Mouse (Mus musculus): Measurements from ENCODE around the gene Cyp26a1.

The Cyp26a1 gene

GRCm38 (mm10) chr19:37697651-37698272, at the start of gene Cyp26a1:
Cyp26a1 (plus strand) TSS chr19:37697798.
- no peak for DNase-seq (ENCODE audit: low read depth, low spot score)

GRCm38 (mm10) chr19:37647994-37648393, 49.6 kb upstream of the Cyp26a1 start:
- DNase-seq (ENCODE audit: low read depth, low spot score) = peak; percentile 70

GRCm38 (mm10) chr19:37650526-37650925, 47.1 kb upstream of the Cyp26a1 start:
- no peak for DNase-seq (ENCODE audit: low read depth, low spot score)

GRCm38 (mm10) chr19:37654012-37654411, 43.6 kb upstream of the Cyp26a1 start:
- no peak for DNase-seq (ENCODE audit: low read depth, low spot score)

GRCm38 (mm10) chr19:37656441-37656840, 41.2 kb upstream of the Cyp26a1 start:
- no peak for DNase-seq (ENCODE audit: low read depth, low spot score)

GRCm38 (mm10) chr19:37665256-37665655, 32.3 kb upstream of the Cyp26a1 start:
- DNase-seq (ENCODE audit: low read depth, low spot score) = peak; percentile 25

GRCm38 (mm10) chr19:37667855-37668594, 29.6 kb upstream of the Cyp26a1 start:
- DNase-seq (ENCODE audit: low read depth, low spot score) = no peak

- DNase-seq (ENCODE audit: low read depth, low spot score) = no peak
Measured at GRCm38 (mm10) chr19:37668657-37669056, 28.9 kb upstream of the Cyp26a1 start.

GRCm38 (mm10) chr19:37669486-37669885, 28.1 kb upstream of the Cyp26a1 start:
- no peak for DNase-seq (ENCODE audit: low read depth, low spot score)

GRCm38 (mm10) chr19:37673393-37673792, 24.2 kb upstream of the Cyp26a1 start:
- DNase-seq (ENCODE audit: low read depth, low spot score) = peak; percentile 95

GRCm38 (mm10) chr19:37685281-37685680, 12.3 kb upstream of the Cyp26a1 start, which contains the start of gene Cyp26c1:
Cyp26c1 (plus strand) TSS chr19:37685581.
- DNase-seq (ENCODE audit: low read depth, low spot score) = no peak

GRCm38 (mm10) chr19:37686347-37686746, 11.3 kb upstream of the Cyp26a1 start:
- DNase-seq (ENCODE audit: low read depth, low spot score) = no peak

GRCm38 (mm10) chr19:37686941-37687850, 10.4 kb upstream of the Cyp26a1 start:
- DNase-seq (ENCODE audit: low read depth, low spot score) = no peak

GRCm38 (mm10) chr19:37689478-37689877, 8.1 kb upstream of the Cyp26a1 start:
- DNase-seq (ENCODE audit: low read depth, low spot score) = peak; percentile 79

- DNase-seq (ENCODE audit: low read depth, low spot score) = no peak
Measured at GRCm38 (mm10) chr19:37690716-37691115, 6.9 kb upstream of the Cyp26a1 start.

- DNase-seq (ENCODE audit: low read depth, low spot score) = no peak
Measured at GRCm38 (mm10) chr19:37692879-37693278, 4.7 kb upstream of the Cyp26a1 start.

- DNase-seq (ENCODE audit: low read depth, low spot score) = no peak
Measured at GRCm38 (mm10) chr19:37695146-37695545, 2.5 kb upstream of the Cyp26a1 start.

GRCm38 (mm10) chr19:37695762-37696602, 1.6 kb upstream of the Cyp26a1 start:
- no peak for DNase-seq (ENCODE audit: low read depth, low spot score)

- no peak for DNase-seq (ENCODE audit: low read depth, low spot score)
Measured at GRCm38 (mm10) chr19:37696603-37697334, 829 bp upstream of the Cyp26a1 start.

- no peak for DNase-seq (ENCODE audit: low read depth, low spot score)
Measured at GRCm38 (mm10) chr19:37697335-37697636, 312 bp upstream of the Cyp26a1 start.
